Mouse (Mus musculus) stomach, postnatal 0 days (tissue): ENCODE data around the gene Arl2. TPM values are rescaled to one million over a fixed set of nuclear protein-coding genes. Genes with fewer than 3 reads are reported as not detected.

ENCODE experiments used
- ATAC-seq: fragments of 200-750 bp; cut with Nextera tagmentation; 2 replicates; pipeline ENCODE4 v1.8.0; 2017; ENCODE audit not compliant: low FRiP score, low TSS enrichment
- DNase-seq: peaks from one replicate; pipeline ENCODE4 v3.0.0-alpha.2; 2016; ENCODE audit warnings: low spot score
- H3K27ac ChIP-seq: fragments of 300-500 bp; sonication (generic); replicated peaks from 2 replicates; pipeline ENCODE4 v1.5.1; 2014; ENCODE audit warnings: mild to moderate bottlenecking, control low read depth
- H3K27me3 ChIP-seq: fragments of 300-500 bp; sonication (generic); 2 replicates; pipeline ENCODE4 v1.6.1; 2014; ENCODE audit warnings: low read length; ENCODE audit not compliant: control insufficient read depth, insufficient read depth
- H3K36me3 ChIP-seq: fragments of 300-500 bp; sonication (generic); 2 replicates; pipeline ENCODE4 v1.6.1; 2014; ENCODE audit warnings: low read length, mixed read lengths; ENCODE audit not compliant: control insufficient read depth, insufficient read depth
- H3K4me1 ChIP-seq: fragments of 300-500 bp; sonication (generic); replicated peaks from 2 replicates; pipeline ENCODE4 v1.6.1; 2014; ENCODE audit warnings: antibody characterized with exemption; ENCODE audit not compliant: control insufficient read depth, insufficient read depth
- H3K4me2 ChIP-seq: fragments of 300-500 bp; sonication (generic); replicated peaks from 2 replicates; pipeline ENCODE4 v1.6.1; 2014; ENCODE audit warnings: low read depth, mild to moderate bottlenecking, control low read depth, moderate library complexity
- H3K4me3 ChIP-seq: fragments of 300-500 bp; sonication (generic); 2 replicates; pipeline ENCODE4 v1.5.1; 2014; ENCODE audit warnings: low read depth, low read length, control low read depth
- H3K9ac ChIP-seq: fragments of 300-500 bp; sonication (generic); 2 replicates; pipeline ENCODE4 v1.6.1; 2014; ENCODE audit warnings: mild to moderate bottlenecking, low read length, control low read depth, mixed read lengths
- H3K9me3 ChIP-seq: fragments of 300-500 bp; sonication (generic); 2 replicates; pipeline ENCODE4 v1.6.1; 2016; ENCODE audit warnings: low read length; ENCODE audit not compliant: control insufficient read depth
- CTCF ChIP-seq: IDR thresholded peaks from 2 replicates; pipeline ENCODE4 v1.5.1; 2016; ENCODE audit warnings: antibody characterized with exemption, low read depth, mild to moderate bottlenecking, moderate library complexity
- EP300 ChIP-seq: optimal IDR thresholded peaks from 2 replicates; pipeline ENCODE3; 2016; ENCODE audit warnings: antibody characterized with exemption
- WGBS: fragments of 180-500 bp; shearing (Covaris S2); extraction: QIAGEN DNeasy Blood & Tissue Kit; methylation state at CpG from one replicate; pipeline ENCODE4 v1.1.7; 2014; 5-methylcytosine and 5-hydroxymethylcytosine counted together
- polyA plus RNA-seq: library from polyadenylated mRNA; unstranded; fragments of >200 nt; fragmentation: Nextera tagmentation; extraction: Ambion mirVana; gene quantifications from 2 replicates; pipeline ENCODE4 v1.2.1, GENCODE M21; 2015

Arl2 gene
- polyA plus RNA-seq, 1 experiment from 2014 or later = 74.0 TPM

DNA sequence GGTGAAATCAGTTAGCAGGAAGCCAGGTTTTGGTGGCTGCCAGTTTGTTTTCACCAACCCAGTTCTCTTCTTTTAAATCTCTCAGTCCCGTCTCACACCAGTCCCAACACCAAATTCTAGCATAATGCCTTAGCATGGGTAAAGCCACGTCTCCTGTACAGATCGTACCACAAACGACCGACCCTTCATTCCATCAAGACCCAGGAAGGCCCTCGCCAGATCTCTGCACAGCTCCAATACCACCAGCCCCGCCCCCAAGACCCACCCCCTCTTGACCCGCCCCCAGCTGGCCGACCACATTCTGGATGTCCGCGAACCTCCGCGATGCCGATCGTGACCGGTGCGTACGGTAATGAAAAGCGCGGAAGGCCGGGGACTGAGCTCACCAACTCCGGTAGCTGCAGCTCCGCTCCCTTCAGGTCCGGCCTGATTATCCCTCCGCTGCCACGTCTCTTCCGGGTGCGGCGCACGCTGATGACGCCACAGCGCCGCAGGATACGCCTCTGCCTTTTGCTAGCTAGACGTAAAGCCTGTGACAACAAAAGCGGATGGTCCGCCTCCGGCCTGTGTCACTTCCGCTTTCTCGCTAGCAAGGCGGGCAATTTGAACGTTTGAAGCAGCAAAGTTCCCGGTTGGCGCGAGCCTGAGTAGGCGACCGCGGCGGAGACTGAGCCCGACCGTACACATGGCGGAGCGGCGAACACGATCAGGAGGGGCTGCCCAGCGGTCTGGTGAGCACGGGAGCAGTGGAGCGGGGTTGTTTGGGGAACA, 56.7 kb downstream of the Arl2 start, which contains the start of the genes Zfpl1 and Cdca5:
Zfpl1 (minus strand) TSS at position 479 of the 771 bp plus-strand sequence.
Cdca5 (plus strand) TSS at position 506 of the 771 bp plus-strand sequence.
- TF ChIP-seq EP300 (no peak), CTCF (0 out of 2 replicates have a peak, but pooled peaks have one; percentile 1)
- DNase-seq (peak; percentile 96), ATAC-seq (peak; percentile 91)
- H3K4me2 ChIP-seq = peak within 1 kb of the TSS; percentile 92
- peak within 1 kb of the TSS; percentile 79 for H3K9ac ChIP-seq
- H3K27me3 ChIP-seq = no peaks in the 10 kb centered on the region
- peaks cover 8% of the 10 kb centered on the region for H3K36me3 ChIP-seq
- peak within 1 kb of the TSS; percentile 69 for H3K4me3 ChIP-seq
- H3K27ac ChIP-seq = peak within 1 kb of the TSS; percentile 86
- peaks cover 2% of the 10 kb centered on the region; the same call in 1 of the 2 replicates for H3K4me1 ChIP-seq
- no peaks in the 10 kb centered on the region for H3K9me3 ChIP-seq
- WGBS = under 1% methylated on average over 58 of the region's 58 CpGs

Other genes starting within 250 kb of the Arl2 start
- gene Tigd3, start 247.4 kb downstream of the Arl2 start, polyA plus RNA-seq = 0.77 and 1.0 TPM in 2 replicates
- 47.0 and 54.9 TPM in 2 replicates for gene Dpf2, start 228.5 kb downstream of the Arl2 start, polyA plus RNA-seq
- 7.9 and 8.1 TPM in 2 replicates for gene Cdc42ep2, start 216.7 kb downstream of the Arl2 start, polyA plus RNA-seq
- 20.4 and 21.2 TPM in 2 replicates for gene Pola2, start 177.3 kb downstream of the Arl2 start, polyA plus RNA-seq
- not detected in 2 replicates for gene Slc22a20, start 155.4 kb downstream of the Arl2 start, polyA plus RNA-seq
- gene Capn1, start 125.7 kb downstream of the Arl2 start, polyA plus RNA-seq = 21.2 and 21.4 TPM in 2 replicates
- gene Syvn1, start 95.0 kb downstream of the Arl2 start, polyA plus RNA-seq = 18.5 and 21.1 TPM in 2 replicates
- gene Mrpl49, start 83.8 kb downstream of the Arl2 start, polyA plus RNA-seq = 35.0 and 36.6 TPM in 2 replicates
- 818 and 857 TPM in 2 replicates for gene Fau, start 83.7 kb downstream of the Arl2 start, polyA plus RNA-seq
- 31.8 and 33.2 TPM in 2 replicates for gene Znhit2, start 80.4 kb downstream of the Arl2 start, polyA plus RNA-seq
- 17.9 and 19.7 TPM in 2 replicates for gene Tm7sf2, start 73.2 kb downstream of the Arl2 start, polyA plus RNA-seq
- 43.2 and 48.9 TPM in 2 replicates for gene Vps51, start 64.3 kb downstream of the Arl2 start, polyA plus RNA-seq
- not detected in 2 replicates for gene Tmem262, start 61.5 kb downstream of the Arl2 start, polyA plus RNA-seq
- gene Gm28374, start 59.3 kb downstream of the Arl2 start, polyA plus RNA-seq = 0.52 and 1.0 TPM in 2 replicates
- gene Zfpl1, start 56.6 kb downstream of the Arl2 start, polyA plus RNA-seq = 58.4 and 62.5 TPM in 2 replicates
- 7.9 and 8.1 TPM in 2 replicates for gene Cdca5, start 56.6 kb downstream of the Arl2 start, polyA plus RNA-seq
- not detected in 2 replicates for gene AC131692.1, start 47.1 kb downstream of the Arl2 start, polyA plus RNA-seq
- gene Naaladl1, start 35.8 kb downstream of the Arl2 start, polyA plus RNA-seq = 0.05 and 0.07 TPM in 2 replicates
- gene Sac3d1, start 22.9 kb downstream of the Arl2 start, polyA plus RNA-seq = 26.8 and 29.4 TPM in 2 replicates
- gene Snx15, start 13.2 kb downstream of the Arl2 start, polyA plus RNA-seq = 24.7 and 25.0 TPM in 2 replicates
- gene Batf2, start 565 bp downstream of the Arl2 start, polyA plus RNA-seq = 0.49 and 0.52 TPM in 2 replicates
- 0.11 TPM in 1 of 2 replicates, not detected in the other for gene Majin, start 42.8 kb upstream of the Arl2 start, polyA plus RNA-seq
- gene Gpha2, start 84.8 kb upstream of the Arl2 start, polyA plus RNA-seq = 0.17 and 0.46 TPM in 2 replicates
- 14.7 and 15.0 TPM in 2 replicates for gene Ppp2r5b, start 94.3 kb upstream of the Arl2 start, polyA plus RNA-seq
- 4.8 and 6.0 TPM in 2 replicates for gene Atg2a, start 100.1 kb upstream of the Arl2 start, polyA plus RNA-seq
- 62.0 and 63.8 TPM in 2 replicates for gene Ehd1, start 135.2 kb upstream of the Arl2 start, polyA plus RNA-seq
- 1.3 and 1.9 TPM in 2 replicates for gene Cdc42bpg, start 164.9 kb upstream of the Arl2 start, polyA plus RNA-seq
- 27.1 and 27.9 TPM in 2 replicates for gene Men1, start 193.4 kb upstream of the Arl2 start, polyA plus RNA-seq
- 5.2 and 5.7 TPM in 2 replicates for gene Map4k2, start 199.6 kb upstream of the Arl2 start, polyA plus RNA-seq
- 42.3 and 52.0 TPM in 2 replicates for gene Sf1, start 222.1 kb upstream of the Arl2 start, polyA plus RNA-seq
- 8.0 and 10.5 TPM in 2 replicates for gene Pygm, start 242.9 kb upstream of the Arl2 start, polyA plus RNA-seq